Mouse (Mus musculus) cortical plate, adult 2 months (tissue): ENCODE results near the gene Lgalsl.

Experiments
- CTCF ChIP-seq: fragments of 200-500 bp; IDR thresholded peaks from 2 replicates; pipeline ENCODE4 v1.5.1; 2011; ENCODE audit warnings: mild to moderate bottlenecking, control low read depth, low read length; ENCODE audit not compliant: insufficient read depth; ENCODE audit errors: extremely low read depth
- POLR2A ChIP-seq: fragments of 200-500 bp; IDR thresholded peaks from 2 replicates; pipeline ENCODE4 v1.6.1; 2011; ENCODE audit warnings: mild to moderate bottlenecking, low read length, control low read depth; ENCODE audit not compliant: insufficient read depth; ENCODE audit errors: extremely low read depth

DNA sequence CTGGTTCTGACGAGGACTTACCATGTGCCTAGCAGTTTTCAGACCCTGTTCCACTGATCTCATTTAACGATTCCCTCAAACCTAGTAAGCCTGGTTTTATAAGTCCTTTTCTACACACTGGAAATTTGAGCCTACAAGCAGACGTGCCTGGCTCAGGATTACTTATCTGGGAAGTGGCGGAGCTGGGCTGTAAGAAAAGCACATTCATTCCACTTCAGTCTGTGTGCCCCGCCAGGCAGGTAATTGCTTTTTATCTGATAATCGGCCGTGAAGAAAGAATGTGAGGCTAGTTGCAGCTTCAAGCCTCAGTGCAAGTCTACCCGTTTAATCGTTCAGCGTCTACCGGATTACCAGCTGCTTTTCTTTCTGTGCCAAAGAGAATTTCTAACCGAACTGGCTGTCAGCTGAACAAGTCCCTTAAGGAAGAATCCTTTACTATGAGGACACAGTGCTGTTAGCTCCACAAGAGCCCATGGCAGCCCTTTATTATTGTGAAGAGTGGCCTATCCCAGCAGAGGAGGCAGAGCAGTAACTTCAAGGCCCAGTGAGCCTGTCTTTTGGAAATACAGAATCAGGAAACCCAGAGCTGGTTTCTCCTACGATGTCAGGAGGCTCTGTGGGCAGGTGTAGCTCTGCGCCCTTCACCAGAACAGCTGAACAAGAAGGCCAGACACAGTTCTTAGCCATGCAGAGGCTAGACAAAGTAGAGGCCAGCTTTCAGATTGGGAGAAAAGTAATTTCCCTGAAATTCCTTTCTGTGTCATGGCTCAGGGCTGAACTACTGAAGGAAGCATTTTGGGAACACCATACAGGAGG is 30.4 kb downstream of the Lgalsl start:
- TF ChIP-seq CTCF (no peak), POLR2A (no peak)
